Mouse (Mus musculus) mesoderm, embryonic 11.5 days (tissue): ENCODE measurements at regions not wholly inside any gene's neighbourhood (a gene's known extent, or its start where the extent isn't known, plus 50 kb on each side); places are given as distances from the start of the nearest gene placed in this dataset.
A peak's percentile ranks its signal among the peaks of the same experiment; 100 is the strongest.

Source experiments
- DNase-seq: peaks from one replicate; pipeline ENCODE4 v3.0.0-alpha.2; 2012; ENCODE audit warnings: low read depth, low spot score

DNA sequence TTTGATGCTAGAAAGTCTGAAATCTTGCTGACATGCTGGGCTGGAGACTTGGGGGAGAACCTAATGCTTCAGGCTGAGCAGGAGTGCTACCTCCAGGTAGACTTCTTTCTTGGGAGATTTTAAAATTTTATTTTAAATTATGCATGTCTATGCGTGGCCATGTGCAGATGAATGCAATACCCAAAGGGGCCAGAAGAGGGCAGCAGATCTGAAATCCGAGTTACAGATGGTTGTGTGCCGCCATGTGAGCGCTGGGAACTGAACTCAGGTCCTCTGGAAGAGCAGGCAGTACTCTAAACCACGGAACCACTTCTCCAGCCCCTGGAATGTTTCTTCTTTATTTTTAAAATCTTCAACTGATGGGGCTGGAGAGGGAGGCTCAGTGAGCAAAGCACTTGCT, 135.8 kb downstream of the Slc4a3 start:
- no peak for DNase-seq

GRCm38 (mm10) chr1:75692781-75693180, 146.7 kb downstream of the Slc4a3 start:
- DNase-seq: no peak

GRCm38 (mm10) chr1:75693231-75693914, 147.3 kb downstream of the Slc4a3 start:
- no peak for DNase-seq

DNA sequence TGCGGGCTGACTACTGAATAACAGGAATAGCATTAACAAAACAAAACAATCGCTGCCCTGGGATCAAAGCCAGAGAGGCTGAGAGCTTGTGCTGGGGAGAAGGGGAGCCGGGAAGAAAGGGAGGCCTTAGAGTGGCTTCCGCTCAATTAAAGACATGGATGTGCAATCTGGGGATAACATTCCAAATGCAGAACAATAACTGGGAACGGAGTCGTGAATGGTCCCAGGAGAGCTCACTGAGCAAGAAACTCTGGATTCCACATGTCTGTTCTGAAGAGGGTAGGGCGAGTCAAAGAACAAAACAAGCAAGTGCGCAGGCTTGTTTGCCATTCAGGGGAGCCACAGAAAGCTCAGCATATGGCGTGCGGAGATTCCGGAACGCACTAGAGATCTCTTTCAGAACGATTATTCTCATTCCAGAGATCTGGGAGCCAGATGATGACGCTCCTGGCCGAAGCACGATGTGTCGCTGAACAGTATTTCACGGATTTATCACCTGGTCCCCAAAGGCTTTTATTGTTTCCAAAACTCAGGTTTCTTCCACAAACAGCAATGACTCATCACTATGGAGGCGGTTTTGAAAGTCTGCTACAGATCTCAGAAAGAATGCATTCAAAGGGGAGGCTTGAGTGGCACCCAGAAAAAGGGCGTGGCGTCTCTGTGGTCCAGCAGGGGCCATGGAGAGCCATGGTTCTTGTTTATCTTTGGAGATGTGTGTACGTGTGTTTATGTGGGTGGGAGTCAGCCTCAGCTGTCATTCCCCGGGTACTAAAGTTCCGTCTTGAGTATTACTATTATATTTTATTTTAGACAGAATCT, 159.0 kb downstream of the Slc4a3 start:
- no peak for DNase-seq

DNA sequence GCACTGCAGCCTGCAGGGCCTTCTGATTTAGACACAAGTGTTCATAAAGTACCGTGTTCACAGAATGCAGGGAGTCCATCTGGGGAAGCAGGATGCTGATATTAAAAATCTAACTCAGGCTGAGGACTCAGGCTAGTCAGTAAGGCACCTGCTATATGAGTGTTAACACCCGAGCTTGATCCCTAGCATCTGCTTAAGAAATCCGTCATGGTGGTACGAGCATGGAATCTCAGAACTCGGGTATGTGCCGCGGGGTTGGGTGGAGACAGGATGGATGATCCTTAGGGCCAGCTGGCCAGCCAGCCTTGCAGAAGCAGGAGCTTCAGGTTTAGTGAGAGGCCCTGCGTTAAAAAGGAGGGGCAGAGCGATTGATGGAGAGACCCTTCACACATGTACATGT, 160.1 kb downstream of the Slc4a3 start:
- DNase-seq: no peak

- no peak for DNase-seq
Observed at GRCm38 (mm10) chr1:75723431-75723830, 177.4 kb downstream of the Slc4a3 start.

GRCm38 (mm10) chr1:75725329-75725728, 179.3 kb downstream of the Slc4a3 start:
- DNase-seq: no peak

DNA sequence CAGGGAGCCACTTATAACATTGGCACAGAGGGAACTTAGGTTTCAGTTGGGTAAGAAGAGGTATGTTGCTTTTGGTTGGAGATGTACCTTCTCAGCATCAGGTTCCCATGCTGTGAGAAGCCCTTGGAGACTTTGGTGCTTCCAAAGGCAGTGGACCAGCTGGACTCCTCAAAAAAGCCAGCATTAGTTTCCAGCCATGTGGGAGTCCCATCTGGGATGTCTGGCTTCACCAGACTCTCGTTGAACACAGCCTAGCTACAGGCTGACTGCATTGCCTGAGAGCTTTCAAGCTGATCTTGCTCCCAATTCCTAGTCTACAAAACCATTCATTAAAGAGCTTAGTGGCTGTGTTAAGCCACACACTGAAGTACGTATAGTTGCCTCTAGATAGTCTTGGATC, 182.8 kb downstream of the Slc4a3 start:
- no peak for DNase-seq

- DNase-seq: no peak
Observed at GRCm38 (mm10) chr1:75733791-75734190, 187.7 kb downstream of the Slc4a3 start.

- no peak for DNase-seq
Observed at GRCm38 (mm10) chr1:75738651-75739050, 192.6 kb downstream of the Slc4a3 start.

DNA sequence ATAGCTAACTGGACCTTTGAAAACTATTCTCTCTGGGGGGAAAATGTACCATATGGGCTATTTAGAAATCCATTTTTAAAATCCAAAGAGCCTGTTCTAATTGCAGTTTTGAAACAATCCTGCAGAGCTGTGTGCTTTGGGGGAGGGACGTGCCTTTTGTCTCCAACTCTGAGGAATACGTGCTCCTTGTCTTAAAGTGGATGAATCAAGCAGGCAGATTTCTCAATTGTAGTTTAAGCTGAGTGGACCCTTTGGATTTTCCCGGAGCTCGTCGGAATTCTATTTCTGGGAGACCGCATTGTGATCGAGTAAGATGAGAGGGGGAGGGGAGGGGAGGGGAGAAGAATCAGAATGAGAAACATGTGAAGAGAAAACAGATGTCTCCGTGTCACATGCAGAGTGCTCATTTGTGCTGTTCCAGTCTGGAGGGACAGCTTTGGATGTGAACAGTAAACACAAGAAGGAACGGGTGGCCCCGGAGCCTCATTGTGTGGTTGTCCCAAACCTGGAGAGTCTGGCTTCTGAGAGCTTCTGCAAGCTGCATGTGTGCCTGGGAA, 203.7 kb downstream of the Slc4a3 start:
- peak; percentile 22 for DNase-seq

- no peak for DNase-seq
Observed at GRCm38 (mm10) chr1:75772131-75772530, 226.1 kb downstream of the Slc4a3 start.

- no peak for DNase-seq
Observed at GRCm38 (mm10) chr1:75773014-75773413, 226.9 kb downstream of the Slc4a3 start.

- no peak for DNase-seq
Observed at GRCm38 (mm10) chr1:75778889-75779288, 232.8 kb downstream of the Slc4a3 start.

GRCm38 (mm10) chr1:75783206-75783605, 237.1 kb downstream of the Slc4a3 start:
- DNase-seq: no peak

DNA sequence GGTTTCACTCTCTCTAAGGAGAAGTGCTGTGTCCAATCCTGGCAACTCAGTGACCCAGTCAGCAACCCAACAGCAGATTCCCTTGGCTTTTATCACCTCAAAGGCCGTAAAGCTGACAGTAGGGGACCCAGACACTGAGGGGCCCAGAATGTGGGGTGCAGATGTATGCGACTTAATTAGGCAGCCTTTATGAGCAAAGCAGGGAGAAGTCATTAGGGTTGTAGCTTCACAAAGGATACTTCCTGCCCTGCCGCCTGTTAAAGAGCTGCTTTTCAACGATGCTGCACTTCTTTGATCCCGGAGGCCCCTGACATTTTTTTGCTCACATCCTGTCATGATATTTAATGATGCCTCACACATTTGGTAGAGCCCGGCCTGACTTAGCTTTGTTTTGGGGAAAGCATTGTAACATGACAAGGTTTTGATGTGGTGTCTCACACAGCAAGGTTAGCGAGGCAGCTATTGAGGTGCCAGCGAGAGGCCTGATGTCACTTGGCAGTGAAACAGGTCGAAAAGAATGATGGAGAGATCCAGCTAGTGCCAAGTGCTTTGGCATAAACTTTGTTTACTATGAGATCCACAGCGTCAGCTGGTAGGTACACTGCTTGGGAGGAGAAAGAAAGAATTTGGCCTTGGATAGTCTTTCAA, 240.2 kb downstream of the Slc4a3 start:
- no peak for DNase-seq

DNA sequence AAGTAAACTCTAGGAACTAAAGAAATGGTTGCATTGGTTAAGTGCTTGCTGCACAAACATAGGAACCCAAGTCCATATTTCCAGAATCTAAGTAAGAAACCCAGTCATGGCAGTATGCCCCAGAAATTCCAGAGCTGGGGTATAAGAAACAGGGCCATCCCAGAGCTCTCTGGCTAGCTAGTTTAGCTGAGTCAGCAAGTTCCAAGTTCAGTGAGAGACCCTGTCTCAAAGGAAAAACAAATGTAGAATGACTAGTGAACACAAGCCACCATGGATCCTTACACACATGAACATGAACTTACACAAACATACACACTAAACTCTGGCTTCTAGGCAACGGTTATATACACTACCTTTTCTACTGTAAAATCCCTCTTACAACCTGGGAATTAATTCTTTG, 245.4 kb downstream of the Slc4a3 start:
- no peak for DNase-seq

GRCm38 (mm10) chr1:75797793-75798192, 251.7 kb downstream of the Slc4a3 start:
- DNase-seq: no peak

DNA sequence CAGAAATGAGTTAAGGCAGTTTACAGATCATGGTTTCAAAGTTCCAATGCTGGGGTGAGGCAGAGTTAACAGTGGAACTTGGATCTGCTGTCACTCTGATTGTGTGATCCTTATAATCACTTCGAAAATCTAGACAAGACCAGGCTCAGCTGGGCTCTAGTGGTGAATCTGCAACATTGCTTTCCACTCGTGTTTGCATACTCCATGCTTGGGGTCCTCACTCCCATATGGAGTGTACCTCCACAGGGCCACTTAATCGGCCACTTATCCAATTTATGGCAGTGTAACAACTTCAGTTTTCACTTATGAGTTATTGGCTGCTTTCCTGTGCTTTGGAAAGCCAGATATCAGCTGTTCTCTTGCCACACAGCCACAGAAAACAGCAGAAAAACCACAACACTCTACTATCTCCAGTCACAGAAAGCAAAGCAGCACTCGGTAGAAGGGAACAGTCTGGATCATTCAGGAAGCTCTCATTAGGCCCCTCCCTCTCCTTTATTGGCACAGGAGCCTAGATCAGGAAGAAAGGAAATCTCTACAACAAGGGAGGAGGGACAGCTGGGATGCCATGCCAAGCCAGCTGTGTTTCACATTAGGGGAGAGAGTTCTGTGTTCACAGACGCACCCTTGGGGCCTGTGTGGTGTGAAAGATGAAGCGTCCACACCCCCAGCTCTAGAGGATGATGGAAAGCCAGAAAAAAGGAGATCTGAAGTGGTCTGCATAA, 252.5 kb downstream of the Slc4a3 start:
- no peak for DNase-seq

- DNase-seq: no peak
Observed at GRCm38 (mm10) chr1:75804473-75804872, 258.4 kb downstream of the Slc4a3 start.

DNA sequence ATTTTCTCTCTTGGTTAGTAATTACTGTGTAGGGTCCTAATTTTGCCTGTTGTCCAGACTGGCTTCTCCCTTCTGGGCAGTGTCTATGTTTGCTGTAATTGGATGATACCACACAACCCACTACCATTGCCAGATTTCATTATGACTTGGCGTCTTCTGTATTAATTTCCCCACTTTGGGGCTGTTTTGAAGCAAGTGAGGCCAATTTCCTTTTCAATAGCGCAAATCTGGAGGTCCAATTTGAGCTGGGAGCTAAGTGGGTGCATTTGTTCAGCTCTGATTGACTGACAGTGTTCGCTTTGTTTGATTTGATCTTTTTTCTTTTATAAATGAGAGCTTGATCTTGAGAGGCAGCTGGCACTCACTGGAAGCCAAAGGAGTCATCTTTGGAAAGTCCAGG, 266.4 kb downstream of the Slc4a3 start:
- no peak for DNase-seq

DNA sequence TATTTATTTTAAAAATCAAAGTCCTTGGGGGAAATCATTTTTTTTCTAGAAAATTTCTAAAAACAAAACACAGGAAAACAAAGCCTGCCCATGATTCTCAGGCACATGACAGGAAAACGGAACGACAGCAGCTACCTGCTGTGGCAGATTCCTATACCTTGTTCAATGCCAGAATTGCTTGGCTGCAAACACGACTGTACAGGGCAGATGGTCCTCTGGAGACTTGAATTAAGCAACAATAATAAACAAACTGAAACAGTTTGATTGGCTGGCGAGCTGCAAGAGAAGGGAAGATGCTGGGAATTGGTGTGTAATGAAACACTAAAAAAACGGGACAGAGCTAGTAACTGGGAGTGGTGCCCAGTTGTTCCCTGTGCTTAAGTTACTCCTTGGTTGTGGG, 280.1 kb downstream of the Slc4a3 start:
- DNase-seq: no peak
